Mouse (Mus musculus): ENCODE data around the gene Slc25a39.
A peak's percentile ranks its signal among the peaks of the same experiment; 100 is the strongest.

Slc25a39 gene

DNA sequence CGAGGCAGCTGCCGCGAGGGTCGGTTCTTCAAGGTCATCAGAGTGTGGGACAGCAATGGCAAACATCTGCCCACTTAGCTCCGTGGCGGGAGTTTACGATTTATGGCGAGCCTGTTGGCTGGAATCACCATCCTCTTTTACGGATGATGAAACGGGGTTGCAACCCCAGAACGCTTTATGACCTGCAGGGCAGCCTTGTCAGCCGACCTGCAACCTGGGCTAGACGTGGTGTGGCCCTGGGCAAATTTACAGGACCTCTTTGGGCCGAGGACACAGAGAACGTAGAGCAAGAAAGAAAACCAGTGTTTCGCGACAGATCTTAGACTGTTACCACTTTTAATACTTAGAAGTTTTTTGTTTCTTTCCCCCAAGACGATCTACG is at the start of gene Slc25a39:
Gene Slc25a39 (minus strand): TSS at position 113 of the 382 bp plus-strand sequence.
- no peak for DNase-seq

DNA sequence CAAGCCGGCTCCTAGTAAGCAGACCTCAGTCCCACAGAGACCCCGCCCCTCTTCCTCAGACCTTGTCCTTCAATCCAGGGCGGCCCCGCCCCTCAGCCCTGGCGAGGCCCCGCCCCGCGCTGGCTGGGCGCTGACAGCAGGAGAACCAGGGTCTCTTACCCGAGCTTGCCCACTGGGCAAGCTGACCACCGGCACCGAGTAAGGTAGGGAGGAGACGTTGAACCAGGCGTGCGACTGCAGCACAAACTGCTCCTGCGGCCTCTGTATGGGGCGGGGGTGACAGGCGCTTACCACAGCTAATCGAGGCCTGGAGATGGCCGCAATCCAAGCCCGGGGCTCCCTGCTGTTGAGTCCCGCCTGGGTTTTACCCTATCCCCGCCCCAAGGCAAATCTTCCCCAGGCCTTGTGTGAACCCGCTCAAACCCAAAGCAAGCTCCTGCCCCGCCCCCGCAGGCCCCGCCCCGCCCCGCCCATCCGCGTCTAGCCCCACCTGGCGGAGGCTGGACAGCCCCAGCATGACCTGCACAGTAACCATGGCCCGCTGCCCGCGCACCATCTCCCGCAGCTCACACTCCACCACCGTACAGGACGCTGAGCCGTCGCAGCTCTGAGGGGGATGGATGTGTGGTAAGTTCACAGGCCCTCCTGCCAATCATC is 48.1 kb upstream of the Slc25a39 start:
- DNase-seq: peak; percentile 81 to 89

DNA sequence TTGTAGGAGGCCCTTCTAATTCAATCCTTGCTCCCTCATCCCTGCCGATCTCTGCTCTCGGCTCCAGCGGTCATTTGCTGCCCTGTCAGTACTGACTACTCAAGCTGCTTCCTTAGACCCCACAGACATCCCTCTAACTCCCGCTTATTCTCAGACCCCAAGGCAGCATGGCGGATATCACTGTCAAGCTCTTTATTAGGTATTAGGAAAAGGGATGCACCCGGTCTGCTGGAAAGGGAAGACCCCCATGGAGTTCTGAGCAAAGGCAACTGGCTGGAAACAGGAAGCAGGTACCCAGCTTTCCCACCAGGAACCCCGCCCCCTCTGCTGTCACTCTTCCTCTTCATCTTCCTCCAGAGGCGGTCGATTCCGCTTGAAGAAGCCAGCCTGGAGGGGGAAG is 45.4 kb upstream of the Slc25a39 start:
- DNase-seq: no peak

DNA sequence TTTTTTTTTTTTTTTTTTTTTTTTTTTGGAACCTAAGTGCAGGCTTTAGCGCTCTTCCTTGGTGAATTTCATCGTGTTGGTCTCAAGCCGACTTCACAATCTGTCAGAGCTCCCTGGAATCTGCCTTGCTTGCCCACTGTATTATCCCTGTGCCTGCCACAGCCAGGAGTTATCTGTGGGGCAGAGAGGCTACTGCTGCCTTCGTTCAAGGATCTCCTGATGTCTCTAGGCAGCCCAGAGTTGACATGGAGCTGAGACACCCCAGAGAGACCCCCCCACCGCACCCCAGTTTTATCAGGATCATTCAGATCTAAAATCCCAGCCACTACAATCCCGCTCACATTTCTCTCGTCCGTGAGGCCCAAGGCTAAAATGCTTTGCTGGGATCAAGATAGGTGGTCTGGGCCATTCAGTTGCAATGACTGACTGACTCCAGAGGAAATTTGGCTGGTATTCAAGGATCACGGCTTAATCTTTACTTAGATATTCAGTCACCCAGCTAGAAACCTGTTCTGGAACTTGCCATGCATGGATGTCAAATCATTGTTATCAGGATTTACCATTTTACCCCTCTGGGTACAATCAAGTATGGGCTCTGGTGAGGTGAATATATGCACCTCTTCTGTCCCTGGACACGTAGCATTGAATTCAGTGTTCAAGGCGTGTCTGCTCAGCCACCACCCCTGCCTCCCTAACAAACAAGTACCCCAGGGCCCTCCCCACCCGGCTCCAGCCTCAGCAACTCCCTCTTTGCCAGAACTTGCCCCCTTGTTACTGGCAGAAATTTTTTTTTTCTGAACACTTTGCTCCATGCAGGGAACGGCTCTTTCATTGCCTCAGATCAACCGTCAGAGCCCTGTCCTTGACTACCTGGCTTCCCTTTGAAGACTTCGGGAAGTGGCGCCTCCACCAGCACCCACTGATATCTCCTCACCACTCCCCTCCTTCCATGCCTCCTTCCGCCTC is 41.6 kb upstream of the Slc25a39 start:
- DNase-seq: no peak

DNA sequence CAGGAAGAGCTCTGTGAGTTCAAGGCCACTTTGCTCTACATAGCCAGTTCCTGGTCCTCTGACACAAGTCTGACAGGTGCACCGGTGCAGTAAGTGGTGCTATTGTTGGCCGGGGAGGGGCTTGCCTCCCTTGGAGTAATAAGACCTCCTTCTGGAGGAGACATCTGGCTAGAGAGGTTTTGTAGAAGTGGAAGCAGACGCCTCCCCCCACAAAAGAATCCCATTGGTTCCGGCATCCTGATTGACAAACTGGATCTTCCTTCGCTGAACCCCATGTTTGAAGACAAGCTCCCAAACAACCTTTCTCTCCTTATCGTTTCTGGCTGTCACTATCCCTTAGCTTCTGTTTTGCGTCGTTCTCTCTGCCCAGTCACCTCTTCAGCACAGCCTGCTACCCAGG is 40.6 kb upstream of the Slc25a39 start:
- no peak for DNase-seq

DNA sequence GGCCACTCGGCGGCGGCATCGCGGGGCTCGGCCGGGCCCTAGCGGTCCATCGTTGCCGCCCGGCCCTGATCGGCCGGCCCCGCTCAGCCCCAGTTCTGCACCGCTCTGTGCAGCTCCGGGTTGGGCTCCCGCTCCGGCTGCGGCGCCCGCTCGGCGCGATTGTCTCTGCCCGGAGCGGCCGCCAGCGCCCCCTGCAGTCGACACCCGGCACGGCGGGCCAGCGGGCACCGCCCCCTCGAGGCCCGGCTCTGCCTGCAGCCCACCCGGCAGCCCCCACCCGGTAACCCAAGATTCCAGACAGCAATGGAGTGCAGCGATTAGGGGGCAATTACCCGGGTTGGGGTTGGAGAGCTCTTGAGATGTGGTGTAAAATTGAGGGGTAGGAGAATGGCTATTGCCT is 39.8 kb upstream of the Slc25a39 start, which contains the start of gene Fam171a2:
Gene Fam171a2 (minus strand): TSS at position 186 of the 400 bp plus-strand sequence.
- DNase-seq: peak; percentile 88 to 89

DNA sequence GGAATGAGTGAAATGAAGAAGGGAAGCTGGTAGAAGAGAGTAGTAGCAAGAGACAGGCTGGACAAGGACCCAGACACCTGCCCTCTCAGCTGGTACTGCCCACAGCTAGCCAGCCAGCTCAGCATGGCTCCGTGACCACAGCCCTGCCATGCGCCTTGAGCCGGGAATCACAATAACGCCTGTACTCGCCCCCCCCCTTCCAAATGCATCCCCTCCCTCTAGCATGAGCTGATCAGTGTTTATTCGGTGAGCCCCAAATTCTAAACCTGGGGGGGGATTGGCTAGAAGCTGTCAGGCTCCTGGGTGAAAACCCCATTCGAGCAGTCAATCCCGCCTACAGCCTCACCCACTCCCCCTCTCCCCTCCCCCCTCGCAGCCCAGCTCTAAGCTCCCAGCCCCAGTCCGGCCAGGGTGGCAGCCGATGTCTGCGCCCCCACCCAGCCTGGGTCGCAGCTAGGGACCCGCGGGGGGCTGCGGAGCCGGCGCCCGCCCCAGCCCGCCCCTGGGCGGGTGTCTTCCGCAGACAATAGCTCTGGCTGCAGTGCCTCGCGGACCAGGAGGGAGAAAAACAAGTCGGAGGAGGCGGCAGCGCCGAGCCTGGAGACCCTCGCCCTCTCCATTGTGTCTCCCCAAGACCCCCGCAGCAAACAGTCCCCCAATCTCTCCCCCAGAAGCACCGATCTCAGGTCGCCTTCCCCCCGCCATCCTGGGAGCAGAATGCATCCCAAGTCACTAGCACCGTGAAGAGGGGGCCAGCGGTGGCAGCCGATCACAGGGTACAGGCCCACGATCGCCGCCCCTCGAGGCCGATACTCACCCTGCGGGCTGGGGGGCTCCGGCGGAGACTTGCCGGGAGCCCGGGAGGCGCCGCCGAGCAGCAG is 39.1 kb upstream of the Slc25a39 start:
- peak; percentile 49 to 61 for DNase-seq

DNA sequence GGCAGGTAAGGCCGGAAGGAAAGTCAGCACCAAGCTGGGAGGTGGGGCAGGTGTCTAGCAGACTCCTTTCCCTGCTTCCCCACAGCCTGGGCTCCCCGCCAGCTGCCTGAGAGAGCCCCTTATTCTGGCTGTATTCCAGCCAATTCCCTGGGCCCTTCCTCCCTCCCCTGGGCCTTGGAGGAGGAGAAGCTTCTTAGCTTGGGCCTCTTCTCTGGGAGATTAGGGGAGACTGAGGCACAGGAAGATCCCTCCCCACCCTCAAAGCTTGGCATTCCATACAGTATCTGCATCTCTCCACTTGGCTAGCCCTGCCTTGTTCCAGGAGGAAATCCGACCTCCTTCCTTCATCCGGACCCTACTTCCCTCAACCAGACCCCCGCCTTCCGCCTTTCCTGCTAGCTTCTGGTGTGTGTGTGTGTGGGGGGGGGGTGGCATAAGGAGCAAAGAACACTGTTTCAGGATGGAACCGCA is 38.2 kb upstream of the Slc25a39 start:
- DNase-seq: peak; percentile 75 to 87

DNA sequence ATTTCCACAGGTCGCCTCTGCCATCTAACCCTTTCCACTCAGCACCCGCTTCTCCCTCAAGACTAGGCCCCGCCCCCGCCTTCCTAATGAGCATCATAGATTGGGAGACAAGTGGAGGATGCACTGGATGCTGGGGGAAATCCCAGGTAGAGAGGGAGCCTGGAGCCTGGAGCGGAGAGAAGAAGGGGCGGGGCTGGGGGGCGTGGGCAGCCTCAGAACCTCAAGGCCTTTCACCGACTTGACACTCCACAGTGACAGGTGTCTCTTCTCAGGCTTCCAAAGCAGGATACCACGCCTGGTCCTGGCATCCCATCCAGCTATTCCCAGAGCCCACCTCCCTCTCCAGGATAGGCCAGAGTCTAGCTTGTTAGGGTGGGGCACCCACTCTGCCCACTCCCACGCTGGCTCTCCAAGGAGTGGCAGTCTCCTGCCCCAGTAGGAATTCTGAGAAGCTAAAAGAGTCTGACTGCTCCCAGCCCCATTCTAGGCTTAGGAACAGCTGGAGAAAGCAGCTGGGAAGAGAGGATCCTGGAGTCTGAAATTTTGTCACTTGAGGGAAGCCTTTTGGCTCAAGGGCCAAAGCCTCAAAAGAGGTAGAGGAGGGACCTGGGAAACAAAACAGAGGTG is 37.6 kb upstream of the Slc25a39 start:
- DNase-seq: peak; percentile 64 to 87

DNA sequence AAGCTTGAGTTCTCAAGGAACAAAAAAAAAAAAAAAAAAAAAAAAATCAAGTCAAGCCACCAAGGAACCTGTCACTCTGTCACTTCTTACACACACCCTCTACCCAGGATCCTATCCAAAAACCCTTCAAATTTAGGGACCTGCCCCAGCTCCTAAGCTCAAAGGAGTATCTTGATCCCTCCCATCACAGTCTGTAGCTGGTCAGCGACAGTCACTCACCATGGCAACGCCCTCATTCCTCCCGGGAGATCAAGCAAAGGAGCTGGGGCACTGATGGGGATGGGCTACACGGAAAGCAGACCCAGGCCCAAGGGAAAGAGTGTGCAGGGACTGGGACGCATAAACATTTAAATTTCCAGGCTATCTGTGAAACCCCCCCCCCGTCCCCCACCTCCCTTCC is 37.0 kb upstream of the Slc25a39 start:
- no peak for DNase-seq

DNA sequence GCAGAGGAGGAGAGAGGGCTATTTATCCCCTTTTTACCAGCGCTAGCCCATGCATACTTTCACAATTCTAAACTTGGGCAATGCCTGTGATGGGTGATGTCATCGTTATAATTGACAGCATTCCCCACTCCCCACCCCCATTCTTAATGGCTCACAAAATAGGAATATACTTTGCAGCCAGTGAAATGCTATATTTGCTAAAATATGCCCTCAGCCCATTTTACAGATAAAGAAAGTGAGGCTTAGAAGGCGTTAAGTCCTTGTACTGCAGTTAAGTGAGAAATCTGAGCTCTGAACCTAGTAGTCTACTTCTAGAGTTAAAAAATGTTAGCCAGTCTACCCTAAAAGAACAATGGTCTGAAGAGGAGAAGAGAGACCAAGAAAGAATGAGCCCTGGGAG is 36.6 kb upstream of the Slc25a39 start:
- no peak for DNase-seq

DNA sequence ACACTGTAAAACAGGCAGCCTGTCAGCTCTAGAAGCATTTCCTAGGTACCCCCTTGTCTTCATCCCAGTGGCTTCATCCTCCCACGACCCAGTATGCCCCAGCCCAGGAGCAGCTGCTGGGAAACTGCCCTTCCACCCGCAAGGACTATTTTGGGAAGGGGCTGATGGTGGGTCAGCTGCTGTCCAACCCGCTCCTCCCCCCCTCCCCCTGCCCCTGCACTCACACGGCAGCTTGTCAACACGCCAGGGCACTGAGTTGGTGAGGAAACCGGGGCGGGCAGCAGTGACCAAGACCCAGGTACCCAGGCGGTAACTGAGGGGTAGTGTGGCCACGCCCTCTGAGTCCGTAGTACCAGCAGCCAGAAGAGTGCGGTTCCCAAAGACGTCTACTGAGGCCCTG is 36.0 kb upstream of the Slc25a39 start:
- DNase-seq: peak in 1 of 2 experiments; percentile 22

DNA sequence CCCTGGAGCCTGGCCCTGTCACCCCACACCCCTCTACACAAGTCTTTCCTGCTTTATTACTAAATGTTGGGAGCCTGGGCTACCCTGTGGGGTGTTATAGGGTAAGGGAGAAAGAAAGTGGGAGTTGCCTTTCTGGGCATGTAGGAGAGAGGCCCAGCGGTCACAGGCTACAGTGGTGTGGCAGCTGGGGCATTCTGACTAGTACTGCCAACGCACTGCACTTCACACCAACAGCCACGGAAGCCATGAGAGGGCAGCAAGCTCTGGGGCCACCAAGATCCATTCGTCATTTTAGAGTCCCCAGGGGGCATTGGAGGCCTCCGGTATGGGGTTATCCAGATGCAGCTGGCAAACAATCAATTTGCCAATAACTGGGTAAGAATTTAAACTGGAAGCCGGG is 34.3 kb upstream of the Slc25a39 start:
- no peak for DNase-seq

DNA sequence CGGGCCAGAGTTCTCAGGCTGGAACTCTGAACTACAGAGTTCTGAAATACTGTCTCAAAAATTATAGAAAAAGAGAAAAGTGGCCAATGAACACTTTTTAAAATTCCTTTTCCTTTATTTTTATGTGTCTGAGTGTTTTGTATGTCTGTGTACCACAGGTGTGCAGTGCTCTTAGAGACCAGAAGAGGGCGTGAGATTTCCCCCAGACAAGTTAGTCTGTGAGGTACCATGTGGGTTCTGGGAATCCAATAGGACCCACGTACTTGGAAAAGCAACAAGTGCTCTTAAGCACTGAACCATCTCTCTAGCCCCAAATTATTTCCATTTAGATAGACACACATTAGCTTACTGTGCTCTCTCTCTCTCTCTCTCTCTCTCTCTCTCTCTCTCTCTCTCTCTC is 33.7 kb upstream of the Slc25a39 start:
- DNase-seq: no peak

DNA sequence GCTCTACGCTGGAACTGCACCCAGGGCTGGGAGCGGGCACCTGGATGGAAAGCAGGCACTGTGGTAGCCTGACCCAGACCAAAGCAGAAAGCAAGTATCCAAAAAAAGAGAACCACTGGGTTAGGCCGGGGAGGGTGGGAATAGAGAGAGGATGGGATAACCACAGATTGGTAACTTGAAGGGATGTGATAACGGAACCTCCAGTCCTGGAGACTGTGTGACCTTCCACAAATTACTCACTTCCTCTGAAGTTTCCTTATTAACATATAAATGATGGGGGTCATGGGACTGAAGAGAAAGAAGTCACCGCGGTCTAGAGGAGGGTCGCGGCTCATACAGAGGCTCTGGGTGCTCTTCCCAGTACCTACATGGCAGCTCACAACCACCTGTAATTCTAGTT is 32.5 kb upstream of the Slc25a39 start:
- no peak for DNase-seq

DNA sequence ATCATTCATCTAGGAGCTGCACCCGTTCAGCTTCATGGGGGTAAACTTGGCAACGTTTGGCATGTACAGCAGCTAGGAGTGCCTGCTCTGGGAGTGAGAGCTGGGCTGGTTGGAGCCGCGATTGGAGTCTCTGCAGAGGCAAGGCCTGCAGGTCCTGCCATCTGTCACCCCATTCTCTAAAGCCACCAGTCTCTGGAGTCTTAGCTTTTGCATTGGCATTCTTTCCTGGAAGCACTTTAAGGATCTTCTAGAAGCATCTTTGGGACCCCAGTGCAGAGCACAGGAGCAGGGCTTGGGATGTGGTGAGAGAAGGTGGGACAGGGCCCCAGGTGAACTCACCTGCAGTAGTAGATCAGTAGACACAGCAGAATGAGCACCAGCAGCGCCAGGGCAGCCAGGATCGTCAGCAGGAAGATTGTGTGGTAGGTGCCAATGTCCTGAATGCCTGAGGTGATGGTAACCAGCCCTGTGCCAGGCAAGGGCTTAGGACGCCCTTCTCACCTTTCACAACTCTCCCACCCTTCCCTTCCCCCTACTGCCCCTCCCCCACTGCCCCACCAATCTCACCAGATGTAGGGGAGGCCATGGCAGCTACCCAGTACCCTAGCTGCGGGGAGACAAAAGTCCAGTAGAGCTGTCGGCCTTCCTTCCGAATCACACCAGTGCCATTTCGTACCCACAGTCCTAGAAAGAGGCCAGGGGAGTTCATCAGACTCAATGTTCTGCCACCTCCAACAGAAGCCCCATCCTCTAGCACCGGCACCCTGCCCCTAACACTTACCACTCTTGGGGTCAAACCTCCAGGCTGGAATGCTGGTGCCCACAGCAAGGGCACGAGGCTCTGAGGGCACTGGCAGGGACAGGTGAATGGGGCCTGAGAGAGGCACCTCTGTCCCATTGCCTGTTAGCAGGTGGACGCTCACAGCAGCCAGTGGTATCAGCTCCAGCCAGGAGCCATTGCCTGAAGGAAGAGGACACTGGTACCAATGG is 31.6 kb upstream of the Slc25a39 start:
- peak in 1 of 2 experiments; percentile 23 for DNase-seq

DNA sequence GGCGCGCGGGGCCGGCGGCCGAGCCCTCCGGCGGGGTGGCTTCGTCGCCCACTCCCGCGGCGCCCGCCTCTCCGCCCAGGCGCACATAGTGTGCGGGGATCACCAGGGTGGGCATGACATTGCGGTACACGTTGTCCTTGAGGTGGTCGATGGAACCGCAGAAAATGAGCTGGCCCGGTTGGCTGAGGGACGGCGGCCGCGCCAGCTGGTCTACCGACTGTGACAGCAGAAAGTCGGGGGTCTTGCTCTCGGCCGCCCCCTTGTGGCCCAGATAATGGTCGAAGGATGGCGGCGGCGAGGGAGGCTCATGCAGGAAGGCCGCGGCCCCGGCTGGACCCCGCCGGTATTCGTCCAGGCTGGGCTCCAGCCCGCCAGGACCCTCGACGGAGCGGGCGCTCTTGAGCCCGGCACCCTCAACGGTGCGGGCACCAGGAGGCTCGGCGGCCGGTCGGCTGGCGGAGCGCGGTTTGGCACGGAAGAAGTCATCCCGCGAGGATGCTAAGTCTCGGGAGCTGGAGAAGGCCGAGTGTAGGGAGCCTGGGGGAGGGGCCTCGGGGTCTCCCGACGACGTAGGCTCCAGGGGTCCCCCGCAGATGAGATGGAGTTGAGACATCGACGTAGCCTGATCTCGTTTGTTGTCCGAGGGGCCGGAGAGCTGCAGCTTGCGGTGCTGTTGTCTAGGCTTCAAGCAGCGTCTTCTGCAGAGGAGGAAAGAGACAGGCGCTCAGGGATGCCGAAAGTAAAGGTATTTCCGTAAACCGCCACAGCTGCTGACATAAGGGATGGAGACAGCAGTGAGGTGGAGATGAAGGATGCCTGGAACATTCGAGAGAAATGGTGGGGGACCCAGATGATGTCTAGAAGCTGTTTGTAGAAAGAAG is 30.7 kb upstream of the Slc25a39 start:
- peak; percentile 87 to 91 for DNase-seq

DNA sequence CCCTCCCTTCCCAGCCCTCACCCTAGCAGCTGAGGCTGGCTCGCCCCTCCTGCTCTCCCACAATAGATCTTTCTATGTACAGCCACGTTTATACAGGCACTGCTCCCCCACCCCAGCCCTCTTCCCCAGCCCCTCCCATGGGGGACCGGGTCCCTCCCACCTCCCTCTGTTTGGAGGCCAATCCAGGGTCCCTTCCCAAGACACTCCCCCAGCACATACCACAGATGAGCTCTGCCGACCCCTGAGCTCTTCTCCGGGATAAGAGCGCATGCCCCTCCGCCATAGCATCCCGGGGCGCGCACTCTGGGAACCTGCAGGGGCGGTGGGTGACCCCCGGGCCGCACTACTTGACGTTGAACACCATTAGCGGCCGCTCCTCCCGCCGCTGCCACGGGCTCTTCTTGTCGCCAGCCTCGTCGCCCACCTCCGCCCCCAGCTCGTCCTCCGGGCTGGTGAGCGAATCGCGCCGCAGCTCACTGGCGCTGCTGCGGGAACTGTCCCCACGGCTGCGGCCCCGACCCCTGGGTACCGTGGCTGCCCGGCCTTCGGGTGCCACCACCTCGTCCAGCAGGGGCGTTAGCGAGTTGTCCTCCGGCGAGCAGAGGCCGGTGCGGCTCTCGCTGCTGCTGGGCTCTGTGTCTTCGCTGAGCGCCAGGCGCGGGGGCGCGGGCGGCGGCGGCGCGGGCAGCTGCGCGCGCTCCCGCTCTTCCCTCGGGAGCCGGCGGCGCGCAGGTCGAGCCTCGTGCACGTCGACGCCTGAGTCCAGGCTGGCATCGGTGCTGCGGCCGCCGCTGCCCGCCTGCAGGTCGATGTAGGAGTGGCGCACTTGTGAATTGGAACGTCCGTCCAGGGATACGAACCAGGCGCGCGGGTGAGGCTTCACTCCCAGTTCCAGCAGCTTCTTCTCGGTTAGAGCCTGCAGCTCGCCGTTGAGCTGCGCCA is 29.6 kb upstream of the Slc25a39 start:
- peak; percentile 75 to 86 for DNase-seq

DNA sequence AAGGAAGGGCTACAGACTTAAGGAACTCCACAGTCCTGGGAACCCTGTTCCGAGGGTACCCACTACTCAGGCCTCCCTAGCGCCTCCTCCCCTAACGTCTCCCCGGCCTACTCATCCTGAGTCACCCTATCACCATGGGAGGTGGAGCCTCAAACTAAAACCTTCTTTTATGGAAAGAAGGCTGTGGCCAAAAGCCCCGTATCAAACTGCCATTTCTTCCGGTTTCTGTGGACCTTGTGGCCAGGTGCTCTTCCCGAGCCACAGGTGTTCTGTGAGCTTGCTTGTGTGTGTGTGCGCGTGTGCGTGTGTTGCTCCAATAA is 28.7 kb upstream of the Slc25a39 start:
- DNase-seq: no peak

Measured in lung, postnatal 4 days (tissue).